Mouse (Mus musculus) midbrain, postnatal 0 days (tissue): ENCODE results near the gene Unc5cl. TPM values are rescaled to one million over a fixed set of nuclear protein-coding genes. Genes with fewer than 3 reads are reported as not detected.

Experiments
- ATAC-seq: fragments of 200-750 bp; cut with Nextera tagmentation; 2 replicates; pipeline ENCODE4 v1.8.0; 2017; ENCODE audit warnings: moderate number of reproducible peaks, mild to moderate bottlenecking, moderate TSS enrichment, moderate library complexity; ENCODE audit not compliant: low FRiP score
- DNase-seq: peaks from one replicate; pipeline ENCODE4 v3.0.0-alpha.2; 2015; ENCODE audit warnings: low spot score
- H3K27ac ChIP-seq: fragments of 300-500 bp; sonication (generic); 2 replicates; pipeline ENCODE4 v1.5.1; 2014; ENCODE audit warnings: low read depth, mild to moderate bottlenecking, low read length, mixed read lengths
- H3K27me3 ChIP-seq: fragments of 300-500 bp; sonication (generic); 2 replicates; pipeline ENCODE4 v1.6.1; 2014; ENCODE audit warnings: low read length, control low read depth, mixed read lengths; ENCODE audit not compliant: insufficient read depth
- H3K36me3 ChIP-seq: fragments of 300-500 bp; sonication (generic); 2 replicates; pipeline ENCODE4 v1.6.1; 2014; ENCODE audit warnings: low read length, control low read depth, mixed read lengths; ENCODE audit not compliant: insufficient read depth
- H3K4me1 ChIP-seq: fragments of 300-500 bp; sonication (generic); 2 replicates; pipeline ENCODE4 v1.6.1; 2014; ENCODE audit warnings: mild to moderate bottlenecking, control low read depth, antibody characterized with exemption, low read length, mixed read lengths; ENCODE audit not compliant: insufficient read depth
- H3K4me2 ChIP-seq: fragments of 300-500 bp; sonication (generic); 2 replicates; pipeline ENCODE4 v1.6.1; 2014; ENCODE audit warnings: low read depth, mild to moderate bottlenecking, low read length, mixed read lengths; ENCODE audit not compliant: poor library complexity, severe bottlenecking
- H3K4me3 ChIP-seq: fragments of 300-500 bp; sonication (generic); 2 replicates; pipeline ENCODE4 v1.5.1; 2014; ENCODE audit warnings: low read depth, mild to moderate bottlenecking, low read length, moderate library complexity
- H3K9ac ChIP-seq: fragments of 300-500 bp; sonication (generic); replicated peaks from 2 replicates; pipeline ENCODE4 v1.6.1; 2014; ENCODE audit warnings: mild to moderate bottlenecking, low read length, moderate library complexity, mixed read lengths; ENCODE audit not compliant: poor library complexity, severe bottlenecking
- H3K9me3 ChIP-seq: fragments of 300-500 bp; sonication (generic); 2 replicates; pipeline ENCODE4 v1.6.1; 2016; ENCODE audit warnings: low read length, control low read depth
- CTCF ChIP-seq: IDR thresholded peaks from 2 replicates; pipeline ENCODE4 v1.5.1; 2016; ENCODE audit warnings: antibody characterized with exemption, mild to moderate bottlenecking
- WGBS: fragments of 180-500 bp; shearing (Covaris S2); extraction: QIAGEN DNeasy Blood & Tissue Kit; methylation state at CpG from one replicate; pipeline ENCODE4 v1.1.7; 2014; 5-methylcytosine and 5-hydroxymethylcytosine counted together
- polyA plus RNA-seq: library from polyadenylated mRNA; unstranded; fragments of >200 nt; fragmentation: Nextera tagmentation; extraction: Ambion mirVana; gene quantifications from 2 replicates; pipeline ENCODE4 v1.2.1, GENCODE M21; 2015
- total RNA-seq: library from RNA; depleted of rRNA; stranded (reverse); fragments of >200 nt; gene quantifications from 2 replicates; pipeline ENCODE4 v1.2.3, GENCODE M21; 2014

The Unc5cl gene
- total and polyA plus RNA-seq, 2 experiments from 2014 or later: 0.32 to 0.49 TPM

DNA sequence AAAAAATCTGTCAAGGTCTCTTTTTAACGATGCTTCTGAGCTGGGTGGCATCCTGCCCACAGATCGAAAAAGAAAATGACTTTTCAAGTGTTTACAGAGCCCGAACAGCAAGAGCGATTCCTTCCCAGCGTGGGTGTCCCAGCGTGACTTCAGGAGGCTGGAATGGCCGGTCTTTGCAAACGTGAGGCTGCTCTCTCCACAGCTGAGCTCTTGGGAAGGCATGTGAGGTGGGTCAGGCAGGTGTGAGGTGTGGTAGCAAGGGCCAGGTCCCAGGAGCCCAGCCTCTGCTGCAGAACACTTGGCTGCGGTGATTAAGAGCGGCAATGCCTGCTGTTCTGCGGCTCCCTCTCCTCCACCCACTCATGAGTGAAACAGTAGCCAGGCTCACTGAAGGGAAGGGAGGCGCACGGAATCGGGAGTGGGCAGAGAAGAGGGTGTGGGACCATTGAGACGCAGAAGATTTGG, 88.6 kb downstream of the Unc5cl start:
- H3K9me3 ChIP-seq: no peaks in the 10 kb centered on the region
- ATAC-seq (no peak), DNase-seq (no peak)
- H3K27me3 ChIP-seq: no peaks in the 10 kb centered on the region
- H3K4me3 ChIP-seq: no peak overlapping the region
- TF ChIP-seq CTCF: no peak
- H3K4me1 ChIP-seq: peaks cover 4% of the 10 kb centered on the region; the same call in 1 of the 2 replicates
- H3K36me3 ChIP-seq: no peaks in the 10 kb centered on the region
- H3K27ac ChIP-seq: no peak overlapping the region
- peak overlapping the region; percentile 18; the same call in 1 of the 2 replicates for H3K4me2 ChIP-seq
- 56% methylated on average over 15 of the region's 15 CpGs for WGBS
- no peak overlapping the region; the same call in 1 of the 2 replicates for H3K9ac ChIP-seq

DNA sequence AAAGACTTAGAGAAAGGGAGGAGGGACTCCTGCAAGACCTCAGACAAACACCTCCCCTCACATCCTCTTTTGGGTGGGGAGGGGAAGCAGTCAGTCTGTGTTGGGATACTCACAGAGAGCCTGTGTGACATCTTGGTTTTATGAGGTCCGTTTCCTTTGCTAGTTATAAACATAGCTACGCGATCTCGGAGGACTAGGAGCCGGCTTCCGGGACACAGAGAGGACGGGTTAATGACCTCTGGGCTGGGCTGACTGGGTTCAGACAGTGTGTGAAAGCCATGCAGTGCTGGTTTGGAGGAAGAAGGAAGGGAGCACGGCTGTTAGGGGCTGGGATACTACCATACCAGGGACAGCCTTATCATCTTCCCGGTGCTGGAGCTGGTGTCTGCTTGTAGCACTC, 90.0 kb downstream of the Unc5cl start:
- H3K27ac ChIP-seq: no peak overlapping the region
- ATAC-seq (no peak), DNase-seq (no peak)
- WGBS: 81% methylated on average over 9 of the region's 9 CpGs
- no peaks in the 10 kb centered on the region for H3K36me3 ChIP-seq
- H3K4me2 ChIP-seq: no peak overlapping the region
- TF ChIP-seq CTCF: no peak
- peaks cover 4% of the 10 kb centered on the region; the same call in 1 of the 2 replicates for H3K4me1 ChIP-seq
- no peaks in the 10 kb centered on the region for H3K9me3 ChIP-seq
- H3K27me3 ChIP-seq: no peaks in the 10 kb centered on the region
- H3K4me3 ChIP-seq: no peak overlapping the region
- H3K9ac ChIP-seq: no peak overlapping the region

- no peak for TF ChIP-seq CTCF
- H3K9me3 ChIP-seq: no peaks in the 10 kb centered on the region
- 77% methylated on average over 28 of the region's 28 CpGs for WGBS
- peaks cover 4% of the 10 kb centered on the region; the same call in 1 of the 2 replicates for H3K4me1 ChIP-seq
- H3K27me3 ChIP-seq: no peaks in the 10 kb centered on the region
- no peak overlapping the region for H3K4me3 ChIP-seq
- ATAC-seq: peak; percentile 63; the same call in 1 of the 2 replicates
- peak; percentile 49 for DNase-seq
- H3K9ac ChIP-seq: no peak overlapping the region
- H3K27ac ChIP-seq: no peak overlapping the region
- H3K4me2 ChIP-seq: no peak overlapping the region
- H3K36me3 ChIP-seq: no peaks in the 10 kb centered on the region
Measured at GRCm38 (mm10) chr17:48545223-48545943, 90.7 kb downstream of the Unc5cl start.

DNA sequence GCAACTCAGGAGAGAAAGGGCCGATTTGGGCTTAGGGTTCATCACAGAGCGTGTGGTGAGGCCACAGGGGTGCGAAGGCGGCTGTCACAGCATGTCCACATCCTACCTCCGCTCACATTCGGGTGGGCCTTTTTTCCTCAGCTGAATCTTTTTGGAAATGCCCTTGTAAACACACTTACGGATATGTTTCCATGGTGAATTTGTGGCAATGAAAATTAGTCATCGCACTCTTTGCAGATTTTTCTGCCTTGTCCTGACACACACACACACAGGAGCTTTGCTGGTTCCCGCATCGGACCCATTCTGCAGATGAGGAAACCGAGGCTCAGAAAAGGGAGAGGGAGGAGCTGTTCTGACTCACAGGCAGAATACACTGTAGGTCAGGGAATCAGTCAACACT, 91.3 kb downstream of the Unc5cl start:
- no peak overlapping the region for H3K4me2 ChIP-seq
- no peak overlapping the region for H3K4me3 ChIP-seq
- no peak for TF ChIP-seq CTCF
- 93% methylated on average over 11 of the region's 11 CpGs for WGBS
- H3K27ac ChIP-seq: no peak overlapping the region
- ATAC-seq: no peak
- H3K9me3 ChIP-seq: no peaks in the 10 kb centered on the region
- H3K9ac ChIP-seq: no peak overlapping the region
- peaks cover 4% of the 10 kb centered on the region; the same call in 1 of the 2 replicates for H3K4me1 ChIP-seq
- no peaks in the 10 kb centered on the region for H3K27me3 ChIP-seq
- H3K36me3 ChIP-seq: no peaks in the 10 kb centered on the region
- DNase-seq: no peak

DNA sequence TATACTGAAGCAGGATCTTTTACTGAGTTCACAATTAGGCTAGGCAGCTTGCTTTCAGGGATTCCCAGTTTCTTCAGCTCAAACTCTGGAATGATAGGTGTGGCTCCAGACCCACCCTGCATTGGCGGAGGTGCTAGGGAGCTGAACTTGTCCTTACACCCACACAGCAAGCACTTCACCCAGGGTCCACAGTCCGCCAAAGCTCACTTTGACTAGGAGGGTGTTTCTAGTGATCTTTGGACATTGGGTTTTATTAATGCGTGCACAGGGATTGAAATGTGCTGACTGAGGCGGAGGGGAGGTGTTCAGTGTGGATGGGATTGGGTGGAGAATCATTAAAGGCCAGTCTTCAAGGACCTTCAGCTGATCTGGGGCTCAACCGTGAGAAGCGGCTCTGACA, 93.0 kb downstream of the Unc5cl start:
- TF ChIP-seq CTCF: no peak
- Histone ChIP-seq H3K4me1 (peaks cover 4% of the 10 kb centered on the region; the same call in 1 of the 2 replicates), H3K9ac (no peak overlapping the region), H3K4me3 (no peak overlapping the region), H3K9me3 (no peaks in the 10 kb centered on the region), H3K27ac (no peak overlapping the region), H3K4me2 (no peak overlapping the region), H3K27me3 (no peaks in the 10 kb centered on the region), H3K36me3 (no peaks in the 10 kb centered on the region)
- 82% methylated on average over 6 of the region's 6 CpGs for WGBS
- DNase-seq: no peak
- ATAC-seq: no peak

- Histone ChIP-seq H3K27ac (no peak overlapping the region), H3K9me3 (no peaks in the 10 kb centered on the region), H3K36me3 (no peaks in the 10 kb centered on the region), H3K27me3 (no peaks in the 10 kb centered on the region), H3K9ac (no peak overlapping the region), H3K4me2 (no peak overlapping the region), H3K4me1 (no peaks in the 10 kb centered on the region), H3K4me3 (no peak overlapping the region)
- ATAC-seq: no peak
- WGBS: 91% methylated on average over 4 of the region's 4 CpGs
- no peak for DNase-seq
- TF ChIP-seq CTCF: no peak
Measured at GRCm38 (mm10) chr17:48551788-48552531, 97.3 kb downstream of the Unc5cl start.
